Mouse (Mus musculus) adrenal gland, adult (tissue): ENCODE measurements around the gene Lrrtm3.

Experiments used
- DNase-seq, 2 experiments: peaks; one replicate each; pipeline ENCODE4 v3.0.0; 2022 to 2023; ENCODE audit warnings: low spot score in 1 of 2; ENCODE audit not compliant: inconsistent age in 2 of 2

The Lrrtm3 gene

GRCm38 (mm10) chr10:63908878-63909277 lies 181.2 kb downstream of the Lrrtm3 start:
- DNase-seq = no peak

- DNase-seq = no peak
Observed at GRCm38 (mm10) chr10:63899891-63900290, 190.2 kb downstream of the Lrrtm3 start.

- DNase-seq = no peak
Observed at GRCm38 (mm10) chr10:63894612-63895011, 195.5 kb downstream of the Lrrtm3 start.

- DNase-seq = no peak
Observed at GRCm38 (mm10) chr10:63886449-63887088, 203.5 kb downstream of the Lrrtm3 start.

GRCm38 (mm10) chr10:63880462-63880903 lies 209.6 kb downstream of the Lrrtm3 start:
- no peak for DNase-seq
